Mouse (Mus musculus): ENCODE measurements around the gene Tmem267. TPM values are rescaled to one million over a fixed set of nuclear protein-coding genes. Genes with fewer than 3 reads are reported as not detected.
"Not testable (repeated sequence)": the region's sequence is repeated elsewhere in the genome, so short reads cannot be mapped to it uniquely, and the experiment has no call there.

Gene Tmem267
- polyA plus RNA-seq, 1 experiment from 2014 or later = 0.45 TPM

DNA sequence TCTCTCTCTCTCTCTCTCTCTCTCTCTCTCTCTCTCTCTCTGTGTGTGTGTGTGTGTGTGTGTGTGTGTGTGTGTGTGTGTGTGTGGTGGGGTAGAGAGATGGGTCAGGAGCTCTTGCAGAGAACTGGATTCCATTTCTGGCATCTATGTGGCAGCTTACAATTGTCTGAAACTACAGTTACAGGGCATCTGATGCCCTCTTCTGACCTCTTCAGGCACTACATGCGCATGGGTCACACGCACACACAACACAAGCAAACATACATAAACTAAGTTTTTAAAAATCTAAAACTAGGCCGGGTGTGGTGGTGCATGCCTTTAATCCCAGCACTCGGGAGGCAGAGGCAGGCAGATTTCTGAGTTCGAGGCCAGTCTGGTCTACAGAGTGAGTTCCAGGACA lies 138.1 kb downstream of the Tmem267 start:
- ATAC-seq, H3K27ac ChIP-seq: not testable (repeated sequence)
- 65% methylated on average over 5 of the region's 5 CpGs for WGBS (ENCODE audit: insufficient replicate concordance)

DNA sequence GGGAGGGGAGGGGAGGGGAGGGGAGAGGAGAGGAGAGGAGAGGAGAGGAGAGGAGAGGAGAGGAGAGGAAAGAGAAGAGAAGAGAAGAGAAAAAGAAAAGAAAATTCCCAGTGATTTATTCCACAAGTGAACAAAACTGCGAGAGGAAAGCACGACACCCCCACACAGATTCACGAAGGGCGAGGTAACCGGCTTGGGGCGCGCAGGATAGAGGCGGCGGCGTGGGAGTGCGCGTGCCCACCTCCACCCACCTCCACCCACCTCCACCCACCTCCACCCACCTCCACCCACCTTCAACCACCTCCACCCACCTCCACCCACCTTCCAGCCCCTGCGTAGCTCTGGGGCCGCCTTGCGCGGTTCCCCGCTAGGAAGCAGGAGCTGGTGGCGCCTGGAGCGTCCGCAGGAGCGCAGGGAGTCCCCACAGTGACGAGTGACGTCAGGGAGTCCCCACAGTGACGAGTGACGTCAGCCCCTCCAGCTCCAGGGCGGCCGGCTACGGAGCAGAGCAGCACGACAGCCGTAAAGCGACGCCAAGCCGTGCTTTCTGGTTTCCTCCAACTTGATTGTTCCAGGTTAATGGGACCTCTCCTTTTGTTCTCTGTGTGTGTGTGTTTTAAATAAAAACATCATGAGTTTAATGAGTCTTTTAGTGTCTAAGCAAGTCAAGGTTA lies 143.8 kb downstream of the Tmem267 start:
- 0 out of 2 replicates have a peak overlapping the region, but pooled peaks have one; percentile 6 for H3K27ac ChIP-seq
- H3K9ac ChIP-seq = no peak overlapping the region
- H3K4me1 ChIP-seq = peaks cover 5% of the 10 kb centered on the region
- ATAC-seq = peak; percentile 87
- no peaks in the 10 kb centered on the region for H3K36me3 ChIP-seq
- 9% methylated on average over 33 of the region's 33 CpGs for WGBS (ENCODE audit: insufficient replicate concordance)
- H3K4me3 ChIP-seq = peak overlapping the region; percentile 48
- H3K9me3 ChIP-seq (replicated peaks) = no peaks in the 10 kb centered on the region
- H3K4me2 ChIP-seq = peak overlapping the region; percentile 63
- H3K27me3 ChIP-seq (replicated peaks) = no peaks in the 10 kb centered on the region

More for the DNA sequence above, 138.1 kb downstream of the Tmem267 start:
- H3K4me3 ChIP-seq; H3K4me1 ChIP-seq; H3K27me3 ChIP-seq (replicated peaks); H3K9me3 ChIP-seq (replicated peaks); H3K4me2 ChIP-seq; H3K36me3 ChIP-seq; H3K9ac ChIP-seq: not testable (repeated sequence)

DNA sequence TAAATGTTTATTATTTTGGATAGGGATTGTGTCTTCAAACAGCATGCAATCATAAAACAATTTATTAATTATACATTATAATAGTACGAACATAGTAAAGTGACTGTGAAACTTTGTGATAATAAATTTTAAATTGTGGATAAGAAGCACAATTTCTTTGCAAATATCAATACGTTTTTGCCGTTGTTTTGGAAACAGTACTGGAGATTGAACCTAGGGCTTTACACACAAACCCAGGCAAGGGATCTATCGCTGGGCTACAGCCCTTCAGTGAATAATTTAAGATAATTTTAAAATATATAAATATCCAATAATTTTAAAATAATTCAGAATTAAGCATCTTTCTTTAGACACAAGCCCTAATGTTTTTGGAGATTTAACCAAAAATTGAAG lies 144.3 kb downstream of the Tmem267 start:
- Histone ChIP-seq H3K9me3 (replicated peaks) (no peaks in the 10 kb centered on the region), H3K4me3 (no peak overlapping the region), H3K27me3 (replicated peaks) (no peaks in the 10 kb centered on the region), H3K4me2 (peak overlapping the region; percentile 63), H3K27ac (no peak overlapping the region), H3K9ac (no peak overlapping the region), H3K36me3 (no peaks in the 10 kb centered on the region), H3K4me1 (peaks cover 5% of the 10 kb centered on the region)
- 75% methylated on average over 4 of the region's 4 CpGs for WGBS (ENCODE audit: insufficient replicate concordance)
- ATAC-seq = no peak

DNA sequence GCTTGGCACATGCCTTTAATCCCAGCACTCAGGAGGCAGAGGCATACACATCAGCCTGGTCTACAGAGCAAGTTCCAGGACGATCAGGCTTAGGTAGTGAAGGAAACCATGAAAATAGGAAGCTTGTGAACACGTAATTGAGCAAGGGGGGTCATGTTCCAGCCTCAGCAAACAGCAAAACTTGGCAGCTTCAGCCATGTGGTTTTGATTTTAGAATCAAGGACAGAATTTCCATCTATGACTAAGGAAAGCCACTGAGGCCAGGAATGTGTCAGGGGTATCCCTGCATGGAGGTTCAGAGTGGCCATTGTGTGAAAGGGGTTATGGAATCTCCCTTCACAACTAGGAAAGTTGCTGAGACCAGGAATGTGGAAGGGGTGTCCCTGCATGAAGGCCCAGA lies 147.7 kb downstream of the Tmem267 start:
- H3K4me2 ChIP-seq = no peak overlapping the region
- H3K9ac ChIP-seq = no peak overlapping the region
- H3K36me3 ChIP-seq = no peaks in the 10 kb centered on the region
- no peaks in the 10 kb centered on the region for H3K9me3 ChIP-seq (replicated peaks)
- 33% methylated on average over 2 of the region's 2 CpGs for WGBS (ENCODE audit: insufficient replicate concordance)
- H3K27ac ChIP-seq = no peak overlapping the region
- no peaks in the 10 kb centered on the region for H3K27me3 ChIP-seq (replicated peaks)
- peaks cover 5% of the 10 kb centered on the region for H3K4me1 ChIP-seq
- no peak overlapping the region for H3K4me3 ChIP-seq
- no peak for ATAC-seq

DNA sequence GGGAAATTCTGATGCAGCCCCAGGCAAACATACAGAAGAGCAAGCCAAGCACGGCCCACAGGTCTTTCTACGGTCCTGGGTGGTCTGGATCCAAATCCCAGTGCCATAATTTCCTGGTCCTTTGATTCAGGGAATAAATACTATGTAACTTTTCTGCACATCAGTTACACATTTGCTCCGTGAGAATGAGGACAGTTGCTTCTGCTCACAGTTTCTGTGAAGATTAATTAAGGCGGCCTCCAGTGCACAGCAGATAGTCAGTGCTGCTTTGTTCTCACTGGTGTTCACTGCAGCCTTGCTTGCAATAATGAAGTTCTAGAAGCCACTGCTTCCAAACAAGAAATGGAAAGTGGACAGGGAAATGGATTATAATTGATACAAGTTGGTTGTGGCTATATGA lies 150.0 kb downstream of the Tmem267 start:
- Histone ChIP-seq H3K4me2 (no peak overlapping the region), H3K9me3 (replicated peaks) (no peaks in the 10 kb centered on the region), H3K4me3 (no peak overlapping the region), H3K9ac (no peak overlapping the region), H3K27ac (no peak overlapping the region), H3K27me3 (replicated peaks) (no peaks in the 10 kb centered on the region), H3K36me3 (no peaks in the 10 kb centered on the region), H3K4me1 (no peaks in the 10 kb centered on the region)
- no peak for ATAC-seq
- 65% methylated on average over 4 of the region's 4 CpGs for WGBS (ENCODE audit: insufficient replicate concordance)

DNA sequence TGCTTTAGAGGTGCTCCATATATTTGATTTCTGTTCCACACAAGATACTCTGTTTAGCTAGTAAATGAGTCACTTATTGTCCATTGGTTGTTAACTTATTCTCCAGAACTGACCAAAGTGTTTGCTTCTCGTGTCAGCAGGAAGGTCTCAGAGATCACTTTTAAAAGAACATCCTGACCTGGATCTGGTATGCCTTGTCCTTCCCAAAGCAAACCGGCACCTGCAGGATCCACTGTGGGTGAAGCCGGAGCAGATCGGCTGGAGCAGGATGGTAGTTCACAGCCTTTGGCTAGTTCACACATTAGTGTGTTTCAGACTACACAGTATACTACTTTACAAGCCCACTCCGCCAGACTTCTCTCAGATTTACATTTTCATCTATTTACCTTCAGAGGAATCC lies 150.6 kb downstream of the Tmem267 start:
- ATAC-seq = no peak
- H3K4me3 ChIP-seq = no peak overlapping the region
- no peaks in the 10 kb centered on the region for H3K4me1 ChIP-seq
- no peaks in the 10 kb centered on the region for H3K27me3 ChIP-seq (replicated peaks)
- H3K9ac ChIP-seq = no peak overlapping the region
- H3K36me3 ChIP-seq = no peaks in the 10 kb centered on the region
- H3K27ac ChIP-seq = no peak overlapping the region
- H3K9me3 ChIP-seq (replicated peaks) = no peaks in the 10 kb centered on the region
- WGBS (ENCODE audit: insufficient replicate concordance) = 66% methylated on average over 5 of the region's 5 CpGs
- H3K4me2 ChIP-seq = no peak overlapping the region

DNA sequence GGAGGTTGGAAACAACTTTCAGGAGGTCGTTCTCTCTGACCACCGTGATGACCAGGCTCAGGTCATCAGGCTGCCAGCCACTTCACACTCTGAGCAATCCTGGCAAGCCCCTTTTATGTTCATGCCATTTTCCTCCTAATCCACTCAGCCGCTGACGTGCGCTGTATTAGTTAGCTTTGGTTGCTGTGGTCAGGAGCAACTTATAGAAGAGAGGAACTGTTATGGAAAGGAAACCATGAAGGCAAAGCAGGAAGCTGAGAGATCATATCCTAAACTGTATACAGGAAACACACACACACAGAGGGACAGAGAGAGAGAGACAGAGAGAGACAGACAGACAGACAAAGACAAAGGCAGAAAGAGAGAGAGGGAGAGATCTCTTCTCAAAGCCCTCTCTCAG lies 151.5 kb downstream of the Tmem267 start:
- Histone ChIP-seq H3K4me3 (no peak overlapping the region), H3K9ac (no peak overlapping the region), H3K9me3 (replicated peaks) (no peaks in the 10 kb centered on the region), H3K36me3 (no peaks in the 10 kb centered on the region), H3K4me2 (no peak overlapping the region), H3K27ac (no peak overlapping the region), H3K4me1 (no peaks in the 10 kb centered on the region), H3K27me3 (replicated peaks) (no peaks in the 10 kb centered on the region)
- ATAC-seq = no peak
- 54% methylated on average over 5 of the region's 5 CpGs for WGBS (ENCODE audit: insufficient replicate concordance)

DNA sequence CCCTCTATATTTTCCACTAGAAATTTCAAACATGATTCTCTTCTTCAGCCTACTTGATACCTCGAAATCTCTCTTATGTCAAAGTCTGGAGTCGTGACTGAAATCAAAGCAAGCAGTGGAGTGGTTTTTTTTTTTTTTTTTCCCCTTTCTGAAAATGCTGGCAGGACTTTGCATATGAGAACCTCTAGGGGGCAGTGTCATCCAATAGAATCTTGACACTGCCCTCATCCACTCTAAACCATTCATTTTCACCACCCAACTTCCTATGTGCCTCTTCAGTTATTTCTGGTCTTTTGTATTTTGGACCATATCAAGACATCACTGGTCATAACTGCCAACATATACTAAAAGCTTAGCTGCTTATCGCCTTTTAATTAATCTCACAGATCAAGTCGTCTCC lies 152.7 kb downstream of the Tmem267 start:
- Histone ChIP-seq H3K36me3 (no peaks in the 10 kb centered on the region), H3K27ac (no peak overlapping the region), H3K4me3 (no peak overlapping the region), H3K9ac (no peak overlapping the region), H3K4me2 (no peak overlapping the region), H3K9me3 (replicated peaks) (no peaks in the 10 kb centered on the region), H3K27me3 (replicated peaks) (no peaks in the 10 kb centered on the region), H3K4me1 (no peaks in the 10 kb centered on the region)
- WGBS (ENCODE audit: insufficient replicate concordance) = 32% methylated on average over 4 of the region's 4 CpGs
- ATAC-seq = no peak

DNA sequence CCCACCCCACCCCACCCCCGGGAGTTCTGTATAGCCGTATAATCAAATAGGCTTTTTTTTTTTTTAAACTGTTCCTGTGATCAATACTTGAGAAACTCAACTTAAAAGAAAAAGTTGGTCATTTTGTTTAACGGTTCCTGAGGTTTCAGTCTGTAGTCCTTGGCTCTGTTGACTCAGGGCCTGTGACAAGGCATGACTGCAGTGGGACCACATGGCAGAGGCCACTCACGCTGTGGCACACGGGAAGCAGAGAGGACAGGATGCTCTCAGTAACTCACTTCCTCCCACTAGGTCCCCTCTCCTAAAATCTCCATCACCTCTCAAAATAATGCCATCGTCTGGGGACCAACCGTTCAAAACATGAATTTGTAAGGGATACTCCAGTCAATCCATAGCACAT lies 153.3 kb downstream of the Tmem267 start:
- H3K27me3 ChIP-seq (replicated peaks) = no peaks in the 10 kb centered on the region
- H3K4me3 ChIP-seq = no peak overlapping the region
- H3K4me2 ChIP-seq = no peak overlapping the region
- H3K4me1 ChIP-seq = no peaks in the 10 kb centered on the region
- 55% methylated on average over 7 of the region's 7 CpGs for WGBS (ENCODE audit: insufficient replicate concordance)
- no peak for ATAC-seq
- no peaks in the 10 kb centered on the region for H3K9me3 ChIP-seq (replicated peaks)
- H3K27ac ChIP-seq = no peak overlapping the region
- H3K36me3 ChIP-seq = no peaks in the 10 kb centered on the region
- H3K9ac ChIP-seq = no peak overlapping the region

DNA sequence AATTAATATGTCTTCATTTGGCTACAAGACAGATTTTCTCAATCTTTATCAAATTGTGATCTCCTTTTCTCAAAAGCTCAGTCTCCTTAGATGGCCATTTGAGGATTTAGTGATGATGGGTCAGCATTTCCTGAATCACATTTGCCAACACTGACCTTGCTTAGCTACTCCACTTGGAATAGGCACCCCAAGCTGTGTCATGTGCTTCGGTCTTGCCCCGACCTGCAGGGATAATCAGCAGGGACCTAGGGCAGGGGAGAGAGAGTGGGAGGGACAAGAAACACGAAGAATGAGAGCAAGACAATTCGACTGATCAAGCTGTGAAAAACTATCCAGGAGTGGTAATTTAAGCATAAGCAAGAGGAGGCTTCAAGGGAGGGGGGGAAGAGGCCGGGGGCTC lies 156.9 kb downstream of the Tmem267 start:
- 57% methylated on average over 5 of the region's 5 CpGs for WGBS (ENCODE audit: insufficient replicate concordance)
- no peak overlapping the region for H3K4me2 ChIP-seq
- H3K27me3 ChIP-seq (replicated peaks) = no peaks in the 10 kb centered on the region
- no peaks in the 10 kb centered on the region for H3K9me3 ChIP-seq (replicated peaks)
- no peak overlapping the region for H3K27ac ChIP-seq
- no peak for ATAC-seq
- no peak overlapping the region for H3K9ac ChIP-seq
- no peak overlapping the region for H3K4me3 ChIP-seq
- no peaks in the 10 kb centered on the region for H3K4me1 ChIP-seq
- H3K36me3 ChIP-seq = no peaks in the 10 kb centered on the region

DNA sequence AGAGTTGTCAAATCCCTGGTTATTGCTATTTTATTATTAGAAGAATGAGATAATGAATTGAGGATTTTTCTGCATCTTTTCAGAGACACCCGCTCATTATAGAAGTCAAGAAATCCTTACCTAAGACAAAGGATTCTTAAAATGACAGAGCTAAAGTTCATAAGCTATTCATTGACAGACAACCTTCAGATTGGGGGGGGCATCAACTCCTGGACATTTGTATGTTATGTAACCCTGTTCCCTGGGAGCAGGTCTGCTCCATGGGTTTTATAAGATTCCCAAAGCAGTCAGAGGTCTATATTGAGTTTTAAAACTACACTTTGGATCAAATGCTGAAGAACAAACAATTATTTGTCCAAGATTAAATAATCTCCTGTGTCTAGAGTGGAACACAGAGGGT lies 158.7 kb downstream of the Tmem267 start:
- Histone ChIP-seq H3K4me3 (no peak overlapping the region), H3K9ac (no peak overlapping the region), H3K4me2 (no peak overlapping the region), H3K27me3 (replicated peaks) (no peaks in the 10 kb centered on the region), H3K36me3 (no peaks in the 10 kb centered on the region), H3K27ac (no peak overlapping the region), H3K4me1 (no peaks in the 10 kb centered on the region), H3K9me3 (replicated peaks) (no peaks in the 10 kb centered on the region)
- no peak for ATAC-seq
- WGBS (ENCODE audit: insufficient replicate concordance) = 66% methylated on average over 1 of the region's 1 CpGs

DNA sequence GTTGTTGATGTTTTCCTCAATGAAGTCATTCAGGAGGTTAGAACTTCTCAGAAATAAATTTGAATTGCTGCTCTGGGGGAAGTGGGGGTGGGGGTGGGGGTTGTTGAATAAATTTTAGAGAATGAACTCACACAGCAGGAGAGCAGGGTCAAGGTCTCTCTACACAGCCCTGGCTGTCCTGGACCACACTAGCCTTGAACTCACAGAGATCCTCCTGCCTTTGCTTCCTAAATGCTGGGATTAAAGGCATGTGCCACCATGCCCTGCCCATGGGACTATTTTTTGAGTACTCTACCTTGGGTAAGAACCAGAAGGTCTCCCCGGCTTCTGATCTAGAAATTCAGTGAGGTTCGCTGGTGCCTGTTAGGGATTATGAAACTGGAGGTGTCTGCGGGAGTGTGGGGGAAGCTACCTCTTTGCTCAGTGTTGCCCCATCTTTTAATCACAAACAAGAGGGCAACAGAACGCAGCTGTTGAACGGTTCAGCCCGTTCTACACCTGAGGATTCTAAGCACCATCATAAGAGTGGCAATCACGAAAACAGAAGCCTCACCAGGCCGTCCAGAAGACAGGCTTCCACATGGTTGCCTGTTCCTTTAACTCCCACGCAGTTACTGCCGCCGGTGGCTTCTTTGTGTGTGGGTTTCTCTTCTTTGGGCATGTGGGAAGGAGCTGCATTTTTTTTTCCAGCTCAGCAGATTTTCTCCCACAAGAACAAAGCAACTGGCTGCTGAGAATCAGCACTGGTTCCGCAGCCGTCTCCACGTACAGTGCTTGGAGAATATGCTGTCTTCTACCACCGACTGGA lies 161.3 kb downstream of the Tmem267 start:
- H3K27ac ChIP-seq = no peak overlapping the region
- no peak for ATAC-seq
- no peak overlapping the region for H3K9ac ChIP-seq
- WGBS (ENCODE audit: insufficient replicate concordance) = 58% methylated on average over 15 of the region's 15 CpGs
- H3K4me2 ChIP-seq = no peak overlapping the region
- no peaks in the 10 kb centered on the region for H3K9me3 ChIP-seq (replicated peaks)
- no peaks in the 10 kb centered on the region for H3K27me3 ChIP-seq (replicated peaks)
- no peaks in the 10 kb centered on the region for H3K36me3 ChIP-seq
- H3K4me1 ChIP-seq = no peaks in the 10 kb centered on the region
- H3K4me3 ChIP-seq = no peak overlapping the region
